12 mouse cellular contexts compared by ENCODE assay signal in the genomic region with DNA sequence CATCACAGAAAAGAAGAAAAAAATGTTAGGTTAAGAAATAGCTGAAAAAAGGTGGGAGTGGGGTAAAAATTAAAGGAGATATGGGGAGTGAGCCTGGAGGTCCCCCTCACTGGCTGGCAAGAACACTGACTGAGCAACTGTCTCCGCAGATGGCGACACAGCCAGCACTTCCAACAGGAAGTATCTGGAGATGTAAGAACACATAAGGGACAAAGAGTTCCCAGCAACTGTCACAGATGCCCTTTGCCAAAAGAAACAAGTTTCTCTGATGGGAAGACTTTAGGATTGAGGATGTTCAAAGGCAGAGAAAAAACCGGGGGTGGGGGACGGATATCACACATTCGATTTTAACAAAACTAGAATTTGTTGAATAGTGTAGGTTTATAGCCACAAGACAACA.
DNase-seq lines count a peak whose midpoint lies in the region; TF ChIP-seq lines count a peak whose summit lies in the region.
"Had no signal": no experiment of that assay in that cellular context is flagged by ENCODE, and none has a peak within 500 bp of the region (broad histone marks: within the 10 kb centered on the region; RNA-seq: fewer than 3 reads in every experiment).

No protein-coding gene starts in this region.

- intact Hi-C loops in gastrocnemius, adult 2 months (cut with DNase I): no loop called here

- 69% methylated on average over 5 of the region's 5 CpGs for WGBS in lung, adult 2 months

- no peaks in the 10 kb centered on the region for H3K4me1 ChIP-seq in lung, adult 2 months (ENCODE audit: control insufficient read depth, insufficient read depth, low read length)
- H3K4me1 ChIP-seq: hindbrain, embryonic 13.5 days had no signal

- no peak for DNase-seq in gastrocnemius, adult 2 months
- DNase-seq in gastrocnemius, postnatal 10 days: no peak
- DNase-seq in lung, postnatal 14 days: peak; percentile 25
- no peak for DNase-seq in lung, adult 2 months
- DNase-seq in heart, postnatal 4 days: peak; percentile 21
- DNase-seq in telencephalon, adult 2 months (ENCODE audit: low read depth, low spot score): peak; percentile 54
- no peak for DNase-seq in neural tube, embryonic 10.5 days (ENCODE audit: extremely low spot score, low spot score)
- DNase-seq: gastrocnemius, postnatal 25 days; kidney, adult 18-20 months; right cerebral cortex, postnatal 4 days had no signal

- H3K27ac ChIP-seq in gastrocnemius, adult 2 months: peak overlapping the region; percentile 24; the same call in 1 of the 2 replicates
- H3K27ac ChIP-seq: hindbrain, embryonic 13.5 days; limb, embryonic 15.5 days had no signal

- TF ChIP-seq POLR2A in lung, adult 2 months (IDR thresholded peaks at IDR 0.05; ENCODE audit: borderline replicate concordance, extremely low read depth, low read depth, low read length): no peak

- no peak for TF ChIP-seq CTCF in gastrocnemius, adult 2 months (IDR thresholded peaks at IDR 0.05)
- no peak for TF ChIP-seq CTCF in lung, adult 2 months (IDR thresholded peaks at IDR 0.05; ENCODE audit: insufficient read depth, low read length)

- no peak overlapping the region for H3K4me3 ChIP-seq in gastrocnemius, adult 2 months
- H3K4me3 ChIP-seq in lung, adult 2 months (replicated peaks; ENCODE audit: extremely low read depth, low read depth, low read length): no peak overlapping the region
- H3K4me3 ChIP-seq: hindbrain, embryonic 13.5 days; limb, embryonic 15.5 days had no signal

Comparison
In these comparisons a context has a peak if more than half of its experiments do, and no peak if none do; other contexts are left out.
1. DNase-seq: peak in lung, postnatal 14 days (single experiment), heart, postnatal 4 days (single experiment) and telencephalon, adult 2 months (single experiment); none in gastrocnemius, adult 2 months (single experiment), gastrocnemius, postnatal 10 days (single experiment), lung, adult 2 months (single experiment) and neural tube, embryonic 10.5 days (single experiment).